Mouse (Mus musculus): ENCODE measurements around the gene Ifi208.
A peak's percentile ranks its signal among the peaks of the same experiment; 100 is the strongest.
"Not testable (repeated sequence)": the region's sequence is repeated elsewhere in the genome, so short reads cannot be mapped to it uniquely, and the experiment has no call there.

Ifi208 gene

DNA sequence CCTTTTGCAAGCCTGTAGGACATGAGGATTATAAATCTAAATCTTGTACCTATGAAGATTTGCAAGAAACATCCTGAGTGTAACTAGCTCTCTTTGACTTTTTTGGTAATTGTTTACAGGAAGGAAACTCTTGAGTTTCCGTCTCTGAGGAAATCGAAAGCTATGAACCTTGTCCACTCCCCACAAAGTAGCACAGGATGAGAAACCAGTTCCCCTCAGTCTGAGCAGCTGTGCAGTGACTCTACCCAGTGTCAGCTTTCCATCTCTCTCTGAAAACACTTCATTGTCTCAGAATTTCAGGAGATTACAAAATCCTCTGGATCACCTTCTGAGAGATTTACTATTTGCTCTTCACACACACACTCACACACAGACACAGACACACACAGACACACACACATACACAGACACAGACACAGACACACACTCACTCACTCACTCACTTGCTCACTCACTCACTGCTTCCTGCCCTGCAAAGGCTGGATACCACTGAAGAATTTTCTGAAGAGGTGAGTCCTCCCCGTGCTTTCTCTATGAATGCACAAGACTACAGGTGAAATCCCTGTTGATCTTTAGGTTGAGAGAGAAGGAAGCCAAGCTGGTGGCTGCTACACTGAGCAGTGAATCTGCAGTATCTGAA is at the start of gene Ifi208:
Ifi208 (plus strand) TSS at position 218 of the 640 bp plus-strand sequence.
- DNase-seq (ENCODE audit: low read depth, low spot score) = not testable (repeated sequence)

DNA sequence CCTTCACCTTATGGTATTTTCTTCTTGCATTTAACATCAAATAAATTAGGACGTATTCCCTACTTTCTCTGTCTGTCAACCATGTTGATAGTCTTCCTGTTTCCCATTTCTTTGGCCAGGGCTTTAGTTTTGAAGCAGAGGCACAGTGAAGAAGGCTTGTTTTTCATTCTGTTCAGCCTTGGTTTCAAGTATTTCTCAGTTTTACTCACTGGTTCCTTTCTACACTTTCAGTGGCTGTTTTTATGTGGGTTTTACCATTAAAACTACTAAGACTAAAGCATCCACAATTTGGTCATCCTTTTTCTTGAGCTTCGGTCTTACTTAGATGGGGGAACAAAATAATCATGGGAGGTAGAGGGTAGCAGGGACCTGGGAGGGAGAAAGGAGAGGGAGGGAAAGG is 49.4 kb upstream of the Ifi208 start:
- no peak for DNase-seq (ENCODE audit: low read depth, low spot score)

DNA sequence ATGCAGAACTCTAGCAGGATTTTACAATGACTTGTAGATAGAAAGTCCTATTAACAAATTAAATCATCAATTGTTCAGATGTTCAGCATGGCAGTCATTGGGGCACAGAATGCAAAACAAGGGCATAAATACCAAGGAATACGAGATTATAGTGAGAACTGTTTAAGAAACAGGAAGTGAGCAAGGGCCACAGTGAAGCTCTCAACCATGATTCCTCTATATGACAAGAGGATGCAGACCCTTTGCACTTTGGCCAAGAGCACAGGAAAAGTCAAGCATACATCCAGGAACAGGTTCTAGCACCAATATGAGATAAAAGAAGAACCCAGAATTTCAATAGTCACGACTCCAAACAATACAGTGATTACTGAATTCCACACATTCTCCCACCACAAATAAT is 46.8 kb upstream of the Ifi208 start:
- no peak for DNase-seq (ENCODE audit: low read depth, low spot score)

DNA sequence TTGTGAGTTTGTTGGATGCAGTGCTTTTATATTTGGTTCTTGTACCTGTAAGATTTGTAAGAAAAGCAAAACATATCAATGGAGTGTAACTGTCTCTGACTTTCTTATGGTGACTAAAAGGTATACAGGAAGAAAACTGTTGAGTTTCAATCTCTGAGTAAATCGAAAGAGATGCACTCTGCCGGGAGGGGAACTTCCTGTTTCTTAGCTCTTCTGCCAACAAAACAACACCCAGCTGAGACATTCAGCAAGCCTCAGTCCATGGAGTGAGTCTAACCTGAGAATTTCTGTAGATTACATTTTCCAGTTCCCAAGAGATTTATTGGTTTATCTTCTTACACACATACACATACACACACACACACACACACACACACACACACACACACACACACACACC is 42.9 kb upstream of the Ifi208 start, which contains the start of gene Ifi209:
Ifi209 (plus strand) TSS at position 296 of the 400 bp plus-strand sequence.
- DNase-seq (ENCODE audit: low read depth, low spot score) = peak; percentile 1

DNA sequence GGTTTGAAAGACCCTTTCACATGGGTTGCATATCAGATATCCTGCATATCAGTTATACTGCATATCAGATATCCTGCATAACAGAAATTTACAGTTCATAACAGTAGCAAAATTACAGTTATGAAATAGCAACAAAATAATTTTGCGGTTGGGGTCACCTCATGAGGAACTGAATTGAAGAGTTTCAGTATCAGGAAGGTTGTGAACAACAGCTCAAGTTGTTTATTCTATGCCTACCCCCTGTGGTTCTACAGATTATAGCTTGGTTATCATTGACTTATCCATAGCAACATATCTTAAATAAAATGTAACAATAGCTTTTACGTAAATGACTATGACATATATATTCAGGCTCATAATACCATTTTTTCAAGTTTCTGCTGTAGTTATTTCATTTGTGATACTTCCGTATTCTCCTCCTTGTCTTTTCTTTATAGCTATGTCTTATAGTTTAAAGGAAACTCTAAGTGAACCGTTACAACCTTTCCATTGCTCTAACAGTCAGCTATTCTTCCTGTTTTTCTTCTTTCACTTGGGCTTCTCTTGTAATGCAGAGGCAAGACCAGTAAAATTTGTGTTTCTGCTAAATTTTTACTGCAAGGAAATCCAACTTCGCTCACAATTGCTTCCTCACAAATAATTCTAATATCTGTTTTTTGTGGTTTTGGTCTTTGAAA is 39.4 kb upstream of the Ifi208 start:
- no peak for DNase-seq (ENCODE audit: low read depth, low spot score)

DNA sequence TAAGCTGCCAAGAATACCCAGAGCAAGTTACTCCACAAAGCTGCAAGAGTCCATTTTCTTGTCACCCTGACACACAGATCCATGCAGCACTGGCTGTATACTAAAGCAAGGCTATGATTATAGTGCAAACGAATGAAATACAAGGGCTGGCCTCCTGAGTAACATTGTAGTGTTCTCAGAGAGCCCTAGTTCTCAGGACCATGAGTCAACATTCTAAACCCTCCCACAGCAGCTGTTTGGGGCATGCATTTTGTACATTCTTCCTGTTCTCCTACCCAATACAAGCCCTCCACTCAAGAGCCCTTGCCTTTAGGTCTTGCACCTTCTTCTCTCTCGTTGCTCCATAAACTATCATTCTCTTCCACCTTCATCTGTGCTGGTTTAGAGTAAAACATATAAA is 28.1 kb upstream of the Ifi208 start:
- DNase-seq (ENCODE audit: low read depth, low spot score) = peak; percentile 8

DNA sequence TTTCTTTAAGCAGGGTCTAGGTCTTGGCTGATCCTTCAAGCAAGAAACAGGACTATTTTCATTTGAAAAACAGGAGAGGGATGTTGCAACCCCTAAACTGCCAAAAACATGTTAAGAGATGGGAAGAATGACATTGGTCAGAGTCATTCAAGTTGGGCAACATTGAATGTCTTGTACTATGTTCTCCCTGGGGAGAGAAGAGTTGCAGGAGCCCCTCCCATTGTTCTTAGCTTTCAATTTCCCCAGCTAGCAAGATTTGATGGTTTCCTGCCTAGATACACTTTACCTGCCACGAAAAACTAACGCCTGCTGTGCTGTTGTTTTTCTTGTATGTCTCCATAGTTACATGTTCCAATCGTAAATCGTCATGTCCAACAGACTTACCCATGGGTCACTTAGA is 15.5 kb upstream of the Ifi208 start:
- no peak for DNase-seq (ENCODE audit: low read depth, low spot score)

DNA sequence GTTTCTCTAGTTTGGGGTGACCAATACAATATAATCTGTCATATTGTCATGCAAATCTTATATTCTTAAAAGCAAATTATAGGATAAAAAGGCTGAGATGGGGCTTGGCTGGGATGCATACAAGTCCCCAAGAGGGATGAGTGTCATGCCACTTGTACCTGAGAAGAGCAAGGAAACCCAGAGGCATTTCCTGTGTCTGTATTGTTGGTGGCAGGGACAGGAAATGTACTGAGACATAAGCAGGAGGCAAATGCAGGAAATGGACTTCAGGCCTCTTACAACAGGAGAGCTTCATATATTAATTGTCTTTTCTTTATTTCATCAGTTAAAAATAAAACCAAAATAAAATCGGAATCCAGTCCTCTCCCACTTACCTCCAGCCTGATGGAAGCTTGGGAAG is 5.1 kb downstream of the Ifi208 start:
- not testable (repeated sequence) for DNase-seq (ENCODE audit: low read depth, low spot score)

DNA sequence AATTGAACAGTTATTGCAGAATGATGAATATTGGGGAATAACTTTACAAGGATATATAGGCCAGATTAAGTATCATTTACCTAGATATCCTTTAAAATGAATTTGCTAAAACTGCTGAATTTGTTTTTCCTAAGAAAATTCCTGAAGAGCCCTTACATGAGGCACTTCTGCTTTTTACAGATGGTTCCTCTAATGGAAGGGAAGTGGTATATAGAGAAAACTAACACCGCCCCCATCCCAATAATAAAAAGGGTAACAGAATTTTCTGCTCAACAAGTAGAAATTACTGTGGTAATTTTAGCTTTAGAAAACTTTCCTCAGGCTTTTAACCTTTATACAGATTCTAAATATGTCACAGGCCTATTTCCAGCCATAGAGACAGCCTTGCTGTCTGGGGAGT is 20.8 kb downstream of the Ifi208 start:
- DNase-seq (ENCODE audit: low read depth, low spot score) = peak; percentile 7

DNA sequence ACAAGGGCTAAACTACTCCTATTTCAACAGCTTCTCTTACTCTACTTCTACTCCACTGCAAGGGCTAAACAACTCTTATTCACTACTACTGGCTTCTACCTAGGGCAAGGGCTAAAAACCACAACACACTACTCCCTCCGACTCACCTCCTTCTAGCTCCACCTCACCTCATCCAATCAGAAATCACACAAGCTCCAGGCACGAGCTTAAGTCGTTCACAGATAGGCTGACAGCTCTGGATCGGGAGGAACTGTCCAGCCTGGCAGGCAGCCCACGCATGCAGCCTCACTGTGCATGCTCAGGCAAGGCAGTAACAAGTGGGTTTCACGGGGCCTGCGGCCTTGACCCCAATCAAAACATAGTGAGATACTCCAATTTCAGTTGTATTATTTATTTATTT is 59.7 kb downstream of the Ifi208 start:
- DNase-seq (ENCODE audit: low read depth, low spot score) = no peak

DNA sequence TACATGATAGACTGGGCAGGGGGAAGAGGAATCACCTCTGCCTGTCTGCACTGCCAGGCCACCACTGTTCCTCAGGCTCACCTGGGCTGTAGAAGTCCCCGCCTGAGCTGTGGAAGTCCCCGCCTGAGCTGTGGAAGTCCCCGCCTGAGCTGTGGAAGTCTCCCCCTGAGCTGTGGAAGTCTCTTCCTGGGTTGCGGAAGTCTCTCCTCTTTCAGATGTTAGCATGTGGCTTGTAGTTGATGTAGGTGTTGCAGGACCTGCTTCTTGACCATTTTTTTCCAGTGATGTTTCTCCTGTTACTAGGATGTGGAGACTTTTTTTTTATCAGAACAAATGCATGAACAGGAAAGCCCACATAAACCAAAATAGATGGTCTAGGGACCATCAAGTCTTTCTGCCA is 61.5 kb downstream of the Ifi208 start:
- not testable (repeated sequence) for DNase-seq (ENCODE audit: low read depth, low spot score)

DNA sequence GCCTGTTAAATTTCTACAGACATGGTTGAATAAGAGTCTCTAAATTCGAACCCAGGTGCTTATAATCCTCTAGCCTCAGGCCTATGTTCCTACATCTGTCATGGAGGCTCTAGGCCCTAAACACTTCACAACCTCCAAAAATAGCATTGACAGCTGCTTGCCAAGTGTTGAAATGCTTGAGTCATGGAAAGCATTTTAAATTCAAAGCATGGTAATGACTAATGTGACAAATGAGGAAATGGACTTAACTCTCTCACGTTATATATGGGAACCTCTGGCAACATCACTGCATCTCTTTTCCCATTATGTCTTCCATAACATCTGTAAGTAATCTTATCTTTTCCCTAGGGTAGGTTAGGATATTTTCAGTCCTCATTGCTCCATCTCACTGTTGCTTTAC is 63.5 kb downstream of the Ifi208 start:
- peak; percentile 33 for DNase-seq (ENCODE audit: low read depth, low spot score)

DNA sequence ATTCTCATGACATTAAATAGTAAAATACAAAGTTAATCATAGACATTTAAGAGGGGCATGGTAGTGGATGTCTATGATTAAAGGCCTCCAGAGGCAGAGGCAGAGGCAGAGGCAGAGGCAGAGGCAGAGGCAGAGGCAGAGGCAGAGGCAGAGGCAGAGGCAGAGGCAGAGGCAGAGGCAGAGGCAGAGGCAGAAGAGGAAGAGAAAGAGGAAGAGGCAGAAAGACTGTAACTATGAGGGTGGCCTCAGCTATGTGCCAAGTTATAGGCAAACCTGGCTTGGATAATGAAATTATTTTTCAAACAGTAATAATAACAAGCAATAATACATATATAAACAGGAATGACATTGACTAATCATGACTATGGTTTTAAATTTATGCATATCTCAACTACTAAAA is 67.1 kb downstream of the Ifi208 start:
- no peak for DNase-seq (ENCODE audit: low read depth, low spot score)

DNA sequence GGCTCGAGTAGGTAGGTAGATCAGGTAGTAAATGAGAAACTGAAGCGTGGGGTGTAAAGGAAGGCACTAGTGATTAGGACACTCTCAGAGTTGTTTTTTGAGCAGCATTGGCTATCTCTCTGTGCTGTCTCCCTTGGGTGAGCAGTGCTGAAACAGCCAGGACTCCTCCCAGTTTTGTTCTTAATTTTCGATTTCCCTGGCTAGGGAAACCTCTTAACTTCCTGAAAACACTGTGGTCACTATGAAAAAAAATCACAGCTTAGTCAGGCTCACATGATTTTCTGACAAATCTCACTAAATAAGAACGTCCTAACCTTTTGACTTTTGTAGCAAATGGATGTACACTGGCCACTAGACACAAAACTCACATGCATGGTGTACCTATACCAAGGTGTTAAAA is 68.2 kb downstream of the Ifi208 start, which contains the start of gene Ifi207:
Ifi207 (minus strand) TSS at position 92 of the 400 bp plus-strand sequence.
- no peak for DNase-seq (ENCODE audit: low read depth, low spot score)

DNA sequence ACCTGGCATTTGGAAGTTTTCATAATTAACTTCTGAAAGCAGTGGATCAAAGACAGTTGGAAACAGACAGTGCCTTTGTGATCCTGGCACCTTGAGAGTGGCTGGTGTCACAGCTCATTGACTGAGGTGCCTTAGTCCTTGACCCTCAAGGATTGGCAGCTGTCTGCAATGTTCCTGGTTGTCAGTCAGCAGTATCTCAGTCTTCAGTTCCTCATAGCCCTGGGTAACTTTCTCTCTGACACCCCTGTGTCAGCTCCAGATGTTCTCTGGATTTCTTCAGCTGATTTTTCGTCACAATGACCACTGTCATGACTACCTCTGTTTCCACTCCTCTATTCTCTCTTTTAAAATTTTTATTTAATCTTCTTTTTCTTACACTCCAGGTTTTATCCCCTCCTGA is 68.8 kb downstream of the Ifi208 start:
- no peak for DNase-seq (ENCODE audit: low read depth, low spot score)
